Mouse (Mus musculus) embryonic fibroblast, embryonic 13.5 days (primary cell): ENCODE results near the gene Hspb9. TPM values are rescaled to one million over a fixed set of nuclear protein-coding genes. Genes with fewer than 3 reads are reported as not detected.

Experiments
- H3K27ac ChIP-seq: 2 replicates; pipeline ENCODE4 v1.5.1; 2012; ENCODE audit warnings: low read length, control low read depth, inconsistent platforms; ENCODE audit not compliant: insufficient read depth
- H3K4me1 ChIP-seq: 2 replicates; pipeline ENCODE4 v1.6.1; 2011; ENCODE audit warnings: low read length; ENCODE audit not compliant: control insufficient read depth, insufficient read depth
- H3K4me3 ChIP-seq: 2 replicates; pipeline ENCODE4 v1.5.1; 2011; ENCODE audit warnings: mild to moderate bottlenecking, control low read depth, low read length; ENCODE audit not compliant: insufficient read depth
- CTCF ChIP-seq: IDR thresholded peaks from 2 replicates; pipeline ENCODE4 v1.5.1; 2011; ENCODE audit warnings: mild to moderate bottlenecking, control low read depth, low read length, moderate library complexity, borderline replicate concordance; ENCODE audit not compliant: insufficient read depth
- POLR2A ChIP-seq: IDR thresholded peaks from 2 replicates; pipeline ENCODE4 v1.6.1; 2011; ENCODE audit warnings: low read depth, mild to moderate bottlenecking, control low read depth, low read length, moderate library complexity
- polyA plus RNA-seq: library from polyadenylated mRNA; stranded (reverse); fragments of >200 nt; gene quantifications from 2 replicates; pipeline ENCODE4 v1.2.4, GENCODE M21; 2011; ENCODE audit warnings: low read depth; ENCODE audit not compliant: missing spikeins, insufficient read length

Gene Hspb9
- polyA plus RNA-seq, 1 experiment: not detected

GRCm38 (mm10) chr11:100728601-100729000 is 15.0 kb downstream of the Hspb9 start:
- TF ChIP-seq POLR2A (no peak), CTCF (no peak)
- peaks cover 6% of the 10 kb centered on the region for H3K4me1 ChIP-seq
- H3K4me3 ChIP-seq: no peak overlapping the region
- no peak overlapping the region for H3K27ac ChIP-seq

GRCm38 (mm10) chr11:100729976-100730375 is 16.3 kb downstream of the Hspb9 start:
- Histone ChIP-seq H3K4me1 (peaks cover 5% of the 10 kb centered on the region), H3K4me3 (no peak overlapping the region), H3K27ac (no peak overlapping the region)
- TF ChIP-seq CTCF: no peak
- TF ChIP-seq POLR2A: no peak

- Histone ChIP-seq H3K4me1 (peaks cover 3% of the 10 kb centered on the region), H3K4me3 (no peak overlapping the region), H3K27ac (no peak overlapping the region)
- TF ChIP-seq POLR2A (no peak), CTCF (no peak)
These were observed 17.0 kb downstream of the Hspb9 start for GRCm38 (mm10) chr11:100730477-100731205.

GRCm38 (mm10) chr11:100735134-100735865 is 21.6 kb downstream of the Hspb9 start:
- Histone ChIP-seq H3K4me1 (peaks cover 10% of the 10 kb centered on the region), H3K4me3 (peak overlapping the region; percentile 8; the same call in 1 of the 2 replicates), H3K27ac (no peak overlapping the region)
- TF ChIP-seq CTCF (no peak), POLR2A (no peak)

GRCm38 (mm10) chr11:100735954-100736745 is 22.5 kb downstream of the Hspb9 start:
- peaks cover 10% of the 10 kb centered on the region for H3K4me1 ChIP-seq
- no peak overlapping the region for H3K27ac ChIP-seq
- H3K4me3 ChIP-seq: peak overlapping the region; percentile 90; the same call in 1 of the 2 replicates
- TF ChIP-seq CTCF (no peak), POLR2A (no peak)

- H3K4me3 ChIP-seq: peak overlapping the region; percentile 90
- peaks cover 10% of the 10 kb centered on the region for H3K4me1 ChIP-seq
- TF ChIP-seq POLR2A (no peak), CTCF (no peak)
These were observed 23.1 kb downstream of the Hspb9 start for GRCm38 (mm10) chr11:100736746-100737080.

GRCm38 (mm10) chr11:100737105-100737733 is 23.6 kb downstream of the Hspb9 start:
- Histone ChIP-seq H3K4me3 (peak overlapping the region; percentile 90), H3K27ac (no peak overlapping the region), H3K4me1 (peaks cover 10% of the 10 kb centered on the region)
- TF ChIP-seq CTCF: no peak
- 0 out of 2 replicates have a peak, but pooled peaks have one; percentile 4 for TF ChIP-seq POLR2A

More at GRCm38 (mm10) chr11:100736746-100737080, 23.1 kb downstream of the Hspb9 start:
- no peak overlapping the region for H3K27ac ChIP-seq

- no peak within 1 kb of the TSS for H3K27ac ChIP-seq
- H3K4me3 ChIP-seq: peak within 1 kb of the TSS; percentile 90
- H3K4me1 ChIP-seq: peaks cover 10% of the 10 kb centered on the region
- no peak for TF ChIP-seq CTCF
- peak; percentile 85 for TF ChIP-seq POLR2A
These were observed 24.5 kb downstream of the Hspb9 start, which contains the start of gene Rab5c for GRCm38 (mm10) chr11:100738066-100738604. Rab5c (minus strand) TSS chr11:100738215.

GRCm38 (mm10) chr11:100738749-100739148 is 25.1 kb downstream of the Hspb9 start:
- no peak overlapping the region for H3K27ac ChIP-seq
- peak overlapping the region; percentile 42 for H3K4me3 ChIP-seq
- H3K4me1 ChIP-seq: peaks cover 10% of the 10 kb centered on the region
- no peak for TF ChIP-seq CTCF
- TF ChIP-seq POLR2A: no peak
